Mouse (Mus musculus) heart, adult 2 months (tissue): ENCODE results near the gene Rhobtb1.

Experiments used
- EP300 ChIP-seq: fragments of 200-500 bp; IDR thresholded peaks from 2 replicates; pipeline ENCODE4 v1.6.1; 2011; ENCODE audit warnings: low read depth, low read length, control low read depth; ENCODE audit not compliant: insufficient read depth
- POLR2A ChIP-seq: fragments of 200-500 bp; IDR thresholded peaks from 2 replicates; pipeline ENCODE4 v1.6.1; 2011; ENCODE audit warnings: mild to moderate bottlenecking, low read depth, low read length, control low read depth; ENCODE audit not compliant: insufficient read depth

- TF ChIP-seq POLR2A (no peak), EP300 (no peak)
Measured at GRCm38 (mm10) chr10:69225951-69226350, 74.7 kb downstream of the Rhobtb1 start.
